Mouse (Mus musculus): Measurements from ENCODE around the gene Ttc17. TPM values are rescaled to one million over a fixed set of nuclear protein-coding genes. Genes with fewer than 3 reads are reported as not detected.

Ttc17 gene
- polyA plus RNA-seq, 1 experiment from 2014 or later, result 18.6 TPM

DNA sequence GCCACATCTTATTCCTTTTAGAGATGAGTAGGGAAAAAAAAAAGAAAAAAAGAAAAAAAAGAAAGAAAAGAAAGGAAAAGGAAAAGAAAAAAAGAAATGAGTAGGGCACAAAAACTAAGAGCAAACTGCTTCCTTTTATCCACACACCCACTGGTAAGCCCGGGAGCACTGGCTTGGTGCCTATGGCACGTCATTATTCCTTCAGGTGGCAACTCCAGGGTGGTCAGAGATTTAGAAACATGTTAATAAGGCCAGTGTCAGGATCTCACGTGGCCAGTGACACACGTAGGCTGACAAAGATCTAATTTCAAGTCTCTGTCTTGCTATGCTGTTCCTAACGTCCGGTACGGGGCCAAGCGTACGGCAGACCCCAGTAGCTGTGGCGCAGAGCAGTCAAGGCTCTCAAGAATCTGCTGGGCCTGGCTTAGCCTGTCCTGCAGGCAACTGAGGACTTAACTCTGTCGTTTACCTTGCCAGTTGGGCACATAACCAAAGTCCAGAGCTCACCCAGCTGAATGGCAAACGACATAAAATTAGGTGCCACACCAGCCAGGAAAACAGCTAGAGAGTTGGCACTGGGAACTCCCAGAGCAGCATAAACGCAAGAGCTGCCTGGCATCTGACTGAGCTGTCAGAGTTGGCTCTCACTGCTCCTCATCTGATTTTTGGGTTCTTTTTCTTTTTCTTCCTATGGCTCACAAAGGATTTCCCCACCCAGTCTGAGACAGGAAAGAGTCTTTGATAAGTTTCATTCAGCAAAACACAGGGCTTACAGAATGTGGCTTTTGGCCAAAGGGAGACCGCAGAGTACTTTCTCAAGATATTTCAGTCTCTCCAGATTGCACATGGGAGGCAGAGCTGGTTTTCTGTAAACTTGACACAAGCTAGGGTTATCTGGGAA is 72.4 kb downstream of the Ttc17 start:
- no peak overlapping the region for H3K9ac ChIP-seq
- no peaks in the 10 kb centered on the region for H3K9me3 ChIP-seq
- H3K4me3 ChIP-seq, result no peak overlapping the region
- H3K27ac ChIP-seq, result no peak overlapping the region
- ATAC-seq (ENCODE audit: insufficient number of reproducible peaks, insufficient read depth, low FRiP score, low TSS enrichment, low read depth), result no peak
- H3K36me3 ChIP-seq, result peaks cover 65% of the 10 kb centered on the region
- H3K4me2 ChIP-seq, result no peak overlapping the region
- no peaks in the 10 kb centered on the region for H3K4me1 ChIP-seq
- no peaks in the 10 kb centered on the region for H3K27me3 ChIP-seq
- WGBS, result 87% methylated on average over 14 of the region's 14 CpGs

DNA sequence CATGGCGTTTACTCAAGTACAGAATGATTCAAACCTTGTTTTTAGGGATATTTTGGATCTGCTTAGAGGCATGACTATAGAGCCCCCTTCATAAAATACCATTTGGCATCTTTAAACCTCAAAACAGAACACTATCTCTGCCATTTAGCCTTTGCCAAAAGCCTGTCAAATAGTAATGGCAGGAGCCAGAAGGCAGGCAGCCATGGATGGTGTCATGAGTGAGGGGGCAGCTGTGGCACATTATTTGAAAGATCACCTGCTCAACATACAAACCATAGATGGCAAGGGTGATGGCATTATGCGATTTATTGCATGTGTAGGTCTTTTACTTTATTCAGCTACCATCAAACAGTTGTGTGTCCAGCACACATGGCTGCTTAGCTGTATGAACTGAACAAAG is 73.4 kb downstream of the Ttc17 start:
- Histone ChIP-seq H3K4me2 (no peak overlapping the region), H3K9me3 (no peaks in the 10 kb centered on the region), H3K27me3 (no peaks in the 10 kb centered on the region), H3K9ac (no peak overlapping the region), H3K36me3 (peaks cover 71% of the 10 kb centered on the region), H3K4me1 (no peaks in the 10 kb centered on the region), H3K27ac (no peak overlapping the region), H3K4me3 (no peak overlapping the region)
- WGBS, result 95% methylated on average over 2 of the region's 2 CpGs
- ATAC-seq (ENCODE audit: insufficient number of reproducible peaks, insufficient read depth, low FRiP score, low TSS enrichment, low read depth), result no peak

DNA sequence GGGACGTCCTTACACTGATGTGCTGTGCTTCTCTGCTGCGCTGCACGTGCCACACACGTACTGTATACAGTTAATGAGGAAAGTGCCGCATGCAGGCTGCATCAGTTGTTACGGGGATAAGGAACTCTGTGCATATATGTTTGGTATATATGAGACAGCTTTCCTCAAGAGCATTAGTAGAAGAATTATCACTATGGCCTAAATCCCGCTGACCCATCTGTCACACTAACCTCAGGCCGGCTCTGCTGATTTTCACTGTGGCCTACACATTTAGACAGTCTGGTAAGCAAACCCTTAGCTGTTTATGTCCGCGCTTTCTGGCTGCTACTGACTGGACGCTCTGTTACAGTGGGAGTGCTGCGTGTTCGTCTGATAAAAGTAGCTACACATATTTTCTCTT is 77.2 kb downstream of the Ttc17 start:
- H3K4me1 ChIP-seq, result no peaks in the 10 kb centered on the region
- H3K9ac ChIP-seq, result no peak overlapping the region
- no peak overlapping the region for H3K4me2 ChIP-seq
- H3K27me3 ChIP-seq, result no peaks in the 10 kb centered on the region
- ATAC-seq (ENCODE audit: insufficient number of reproducible peaks, insufficient read depth, low FRiP score, low TSS enrichment, low read depth), result no peak
- no peak overlapping the region for H3K27ac ChIP-seq
- 95% methylated on average over 13 of the region's 13 CpGs for WGBS
- H3K4me3 ChIP-seq, result no peak overlapping the region
- no peaks in the 10 kb centered on the region for H3K9me3 ChIP-seq
- H3K36me3 ChIP-seq, result peaks cover 77% of the 10 kb centered on the region

- WGBS, result 96% methylated on average over 3 of the region's 3 CpGs
- Histone ChIP-seq H3K9me3 (no peaks in the 10 kb centered on the region), H3K4me1 (no peaks in the 10 kb centered on the region), H3K36me3 (peaks cover 87% of the 10 kb centered on the region), H3K27ac (no peak overlapping the region), H3K4me2 (no peak overlapping the region), H3K27me3 (no peaks in the 10 kb centered on the region), H3K9ac (no peak overlapping the region), H3K4me3 (no peak overlapping the region)
- ATAC-seq (ENCODE audit: insufficient number of reproducible peaks, insufficient read depth, low FRiP score, low TSS enrichment, low read depth), result no peak
These were observed 78.7 kb downstream of the Ttc17 start for GRCm38 (mm10) chr2:94327836-94328235.

- Histone ChIP-seq H3K27me3 (no peaks in the 10 kb centered on the region), H3K4me2 (no peak overlapping the region), H3K9ac (no peak overlapping the region), H3K4me3 (no peak overlapping the region), H3K4me1 (no peaks in the 10 kb centered on the region), H3K36me3 (peaks cover 64% of the 10 kb centered on the region), H3K27ac (no peak overlapping the region), H3K9me3 (no peaks in the 10 kb centered on the region)
- 79% methylated on average over 2 of the region's 2 CpGs for WGBS
- ATAC-seq (ENCODE audit: insufficient number of reproducible peaks, insufficient read depth, low FRiP score, low TSS enrichment, low read depth), result no peak
These were observed 86.7 kb downstream of the Ttc17 start for GRCm38 (mm10) chr2:94319780-94320179.

- H3K27me3 ChIP-seq, result no peaks in the 10 kb centered on the region
- no peak overlapping the region for H3K4me2 ChIP-seq
- no peaks in the 10 kb centered on the region for H3K4me1 ChIP-seq
- no peak for ATAC-seq (ENCODE audit: insufficient number of reproducible peaks, insufficient read depth, low FRiP score, low TSS enrichment, low read depth)
- H3K36me3 ChIP-seq, result peaks cover 56% of the 10 kb centered on the region
- no peaks in the 10 kb centered on the region for H3K9me3 ChIP-seq
- WGBS, result 69% methylated on average over 5 of the region's 5 CpGs
- no peak overlapping the region for H3K4me3 ChIP-seq
- no peak overlapping the region for H3K27ac ChIP-seq
- no peak overlapping the region for H3K9ac ChIP-seq
These were observed 90.0 kb downstream of the Ttc17 start for GRCm38 (mm10) chr2:94316526-94316925.

GRCm38 (mm10) chr2:94303984-94304383 is 102.5 kb downstream of the Ttc17 start:
- Histone ChIP-seq H3K27ac (no peak overlapping the region), H3K4me1 (no peaks in the 10 kb centered on the region), H3K9ac (no peak overlapping the region), H3K4me2 (no peak overlapping the region), H3K9me3 (peaks cover 8% of the 10 kb centered on the region), H3K4me3 (no peak overlapping the region), H3K36me3 (peaks cover 61% of the 10 kb centered on the region), H3K27me3 (no peaks in the 10 kb centered on the region)
- no peak for ATAC-seq (ENCODE audit: insufficient number of reproducible peaks, insufficient read depth, low FRiP score, low TSS enrichment, low read depth)
- WGBS, result 93% methylated on average over 10 of the region's 10 CpGs

DNA sequence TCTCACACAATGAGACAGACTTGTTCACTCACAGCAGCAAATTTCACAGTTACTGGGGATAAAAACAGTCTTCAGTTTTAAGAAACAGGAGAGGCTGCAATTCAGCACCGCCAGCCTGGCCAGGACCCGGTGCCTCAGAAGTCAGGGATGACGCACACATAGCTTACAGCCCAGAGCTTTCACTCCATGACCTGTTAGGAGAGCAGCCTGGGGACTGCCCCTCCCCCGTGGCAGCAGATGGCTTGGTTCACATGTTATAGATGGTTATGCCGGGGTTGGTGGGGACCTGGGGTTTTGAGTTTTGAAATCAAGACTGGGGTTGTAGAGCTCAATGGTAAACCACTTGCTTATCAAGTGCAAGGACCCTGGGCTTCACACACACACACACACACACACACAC is 104.1 kb downstream of the Ttc17 start:
- no peak overlapping the region for H3K27ac ChIP-seq
- H3K36me3 ChIP-seq, result peaks cover 61% of the 10 kb centered on the region
- H3K4me2 ChIP-seq, result no peak overlapping the region
- no peak for ATAC-seq (ENCODE audit: insufficient number of reproducible peaks, insufficient read depth, low FRiP score, low TSS enrichment, low read depth)
- H3K4me1 ChIP-seq, result no peaks in the 10 kb centered on the region
- 67% methylated on average over 5 of the region's 5 CpGs for WGBS
- H3K9me3 ChIP-seq, result peaks cover 8% of the 10 kb centered on the region
- no peak overlapping the region for H3K4me3 ChIP-seq
- no peak overlapping the region for H3K9ac ChIP-seq
- no peaks in the 10 kb centered on the region for H3K27me3 ChIP-seq

DNA sequence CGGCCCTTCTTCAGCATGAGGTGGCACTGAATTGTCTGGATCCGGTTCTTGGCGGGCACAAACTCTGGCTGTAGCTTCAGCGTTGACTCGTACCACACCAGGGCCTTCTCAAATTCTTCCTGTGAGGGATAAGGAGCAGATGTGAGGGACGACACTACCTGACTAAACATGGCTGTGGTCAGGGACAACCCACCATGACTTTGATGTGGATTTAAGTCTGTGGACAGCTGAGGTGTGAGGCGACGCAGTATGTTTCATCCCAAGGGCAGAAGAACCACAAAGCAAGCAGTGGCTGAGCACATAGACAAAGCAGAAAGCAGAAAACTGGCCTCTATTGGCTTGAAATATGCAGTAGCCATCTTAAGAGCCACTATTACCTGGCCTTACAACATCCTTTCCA is 104.7 kb downstream of the Ttc17 start:
- H3K9me3 ChIP-seq, result peaks cover 8% of the 10 kb centered on the region
- no peak overlapping the region for H3K4me3 ChIP-seq
- no peak for ATAC-seq (ENCODE audit: insufficient number of reproducible peaks, insufficient read depth, low FRiP score, low TSS enrichment, low read depth)
- WGBS, result 80% methylated on average over 8 of the region's 8 CpGs
- H3K27ac ChIP-seq, result no peak overlapping the region
- H3K9ac ChIP-seq, result no peak overlapping the region
- H3K36me3 ChIP-seq, result peaks cover 61% of the 10 kb centered on the region
- no peaks in the 10 kb centered on the region for H3K4me1 ChIP-seq
- no peaks in the 10 kb centered on the region for H3K27me3 ChIP-seq
- no peak overlapping the region for H3K4me2 ChIP-seq

DNA sequence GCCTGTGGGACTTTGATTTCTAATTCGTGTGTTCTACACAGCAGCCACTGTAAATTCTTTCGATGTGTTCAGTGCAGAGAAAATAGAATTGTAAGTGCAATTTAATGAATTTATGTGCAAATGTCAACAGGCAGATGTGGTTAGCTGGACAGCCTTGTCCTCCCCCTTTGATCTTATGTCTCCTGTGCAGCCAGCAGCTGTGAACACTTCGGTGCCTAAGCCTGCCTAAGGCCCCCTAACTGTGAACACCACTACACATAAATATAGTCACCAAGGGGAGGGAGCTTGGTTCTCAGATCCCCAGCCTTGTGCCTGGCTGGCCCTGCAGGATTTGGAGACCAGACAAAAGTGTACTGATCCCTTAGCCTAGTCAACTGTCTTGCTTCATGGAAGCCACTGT is 109.0 kb downstream of the Ttc17 start:
- no peak overlapping the region for H3K4me2 ChIP-seq
- WGBS, result 75% methylated on average over 3 of the region's 3 CpGs
- H3K27me3 ChIP-seq, result no peaks in the 10 kb centered on the region
- no peak for ATAC-seq (ENCODE audit: insufficient number of reproducible peaks, insufficient read depth, low FRiP score, low TSS enrichment, low read depth)
- H3K36me3 ChIP-seq, result peaks cover 31% of the 10 kb centered on the region
- no peaks in the 10 kb centered on the region for H3K4me1 ChIP-seq
- H3K9ac ChIP-seq, result no peak overlapping the region
- H3K4me3 ChIP-seq, result no peak overlapping the region
- peaks cover 8% of the 10 kb centered on the region for H3K9me3 ChIP-seq
- no peak overlapping the region for H3K27ac ChIP-seq

DNA sequence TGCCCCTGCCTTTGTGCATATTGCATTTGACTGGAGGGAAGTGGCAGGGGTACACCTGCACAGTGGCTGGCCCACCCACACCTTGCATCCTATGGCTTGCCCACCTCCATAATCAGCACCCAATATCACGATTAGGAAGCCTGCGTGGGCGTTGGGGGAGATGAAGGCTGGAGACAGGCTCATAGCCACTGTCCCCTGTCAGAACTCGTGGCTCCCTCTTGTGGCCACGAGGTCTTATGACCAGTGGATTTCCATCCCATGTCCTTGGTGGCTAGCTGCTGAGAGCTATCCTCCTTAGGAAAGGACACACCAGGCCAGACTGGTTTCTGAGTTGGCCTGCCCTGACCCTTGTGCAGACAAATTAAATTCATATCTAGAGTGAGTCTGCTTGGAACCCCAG is 116.0 kb downstream of the Ttc17 start:
- 2% methylated on average over 5 of the region's 5 CpGs for WGBS

GRCm38 (mm10) chr2:94289659-94290058 is 116.8 kb downstream of the Ttc17 start:
- Histone ChIP-seq H3K9ac (0 out of 2 replicates have a peak overlapping the region, but pooled peaks have one; percentile 3), H3K4me2 (no peak overlapping the region), H3K4me3 (no peak overlapping the region), H3K9me3 (no peaks in the 10 kb centered on the region), H3K36me3 (no peaks in the 10 kb centered on the region), H3K27me3 (peaks cover 5% of the 10 kb centered on the region; the same call in 1 of the 2 replicates), H3K4me1 (peaks cover 9% of the 10 kb centered on the region), H3K27ac (no peak overlapping the region)
- WGBS, result 63% methylated on average over 6 of the region's 6 CpGs
- no peak for ATAC-seq (ENCODE audit: insufficient number of reproducible peaks, insufficient read depth, low FRiP score, low TSS enrichment, low read depth)

More for the DNA sequence above, 116.0 kb downstream of the Ttc17 start:
- Histone ChIP-seq H3K36me3 (no peaks in the 10 kb centered on the region), H3K4me3 (no peak overlapping the region), H3K4me2 (no peak overlapping the region), H3K27ac (no peak overlapping the region), H3K4me1 (peaks cover 9% of the 10 kb centered on the region), H3K9me3 (no peaks in the 10 kb centered on the region), H3K9ac (no peak overlapping the region), H3K27me3 (peaks cover 5% of the 10 kb centered on the region; the same call in 1 of the 2 replicates)
- no peak for ATAC-seq (ENCODE audit: insufficient number of reproducible peaks, insufficient read depth, low FRiP score, low TSS enrichment, low read depth)

Measured in embryonic facial prominence, embryonic 13.5 days (tissue).